Mouse (Mus musculus) hindbrain, embryonic 10.5 days (tissue): ENCODE results near the gene Copa. TPM values are rescaled to one million over a fixed set of nuclear protein-coding genes. Genes with fewer than 3 reads are reported as not detected.

Experiments used
- DNase-seq: peaks from one replicate; pipeline ENCODE4 v3.0.0-alpha.2; 2017; ENCODE audit warnings: low spot score
- H3K27ac ChIP-seq: fragments of 300-500 bp; sonication (generic); 2 replicates; pipeline ENCODE4 v1.5.1; 2016; ENCODE audit warnings: mild to moderate bottlenecking, moderate library complexity
- H3K27me3 ChIP-seq: fragments of 300-500 bp; sonication (generic); 2 replicates; pipeline ENCODE4 v1.6.1; 2016; ENCODE audit warnings: mild to moderate bottlenecking; ENCODE audit not compliant: poor library complexity, insufficient read depth, severe bottlenecking
- H3K36me3 ChIP-seq: fragments of 300-500 bp; sonication (generic); 2 replicates; pipeline ENCODE4 v1.6.1; 2016; ENCODE audit warnings: mild to moderate bottlenecking, moderate library complexity
- H3K4me1 ChIP-seq: fragments of 300-500 bp; sonication (generic); replicated peaks from 2 replicates; pipeline ENCODE4 v1.6.1; 2016; ENCODE audit warnings: mild to moderate bottlenecking
- H3K4me3 ChIP-seq: fragments of 300-500 bp; sonication (generic); 2 replicates; pipeline ENCODE4 v1.5.1; 2016; ENCODE audit warnings: mild to moderate bottlenecking, moderate library complexity
- H3K9me3 ChIP-seq: fragments of 300-500 bp; sonication (generic); 2 replicates; pipeline ENCODE4 v1.6.1; 2016; ENCODE audit warnings: mild to moderate bottlenecking, moderate library complexity
- WGBS: fragments of 180-500 bp; shearing (Covaris S2); methylation state at CpG from one replicate; pipeline ENCODE4 v1.1.7; 2016; 5-methylcytosine and 5-hydroxymethylcytosine counted together
- polyA plus RNA-seq: library from polyadenylated mRNA; unstranded; fragments of >200 nt; fragmentation: Nextera tagmentation; extraction: Ambion mirVana; gene quantifications from 2 replicates; pipeline ENCODE4 v1.2.1, GENCODE M21; 2016

The Copa gene
- polyA plus RNA-seq, result 173 and 187 TPM in 2 replicates

- WGBS, result under 1% methylated on average over 40 of the region's 40 CpGs
Measured at GRCm38 (mm10) chr1:172082101-172082898, at the start of gene Copa, which contains the start of gene Ncstn. Gene Copa, plus strand, starts transcription at chr1:172082529. Gene Ncstn, minus strand, starts transcription at chr1:172082795.

GRCm38 (mm10) chr1:172046410-172046809, 35.9 kb upstream of the Copa start:
- 80% methylated on average over 8 of the region's 8 CpGs for WGBS
- Histone ChIP-seq H3K27ac (peak overlapping the region; percentile 92; the same call in 1 of the 2 replicates), H3K27me3 (peaks cover 13% of the 10 kb centered on the region; the same call in 1 of the 2 replicates)

More at GRCm38 (mm10) chr1:172082101-172082898, at the start of gene Copa, which contains the start of gene Ncstn:
- H3K4me3 ChIP-seq, result peak within 1 kb of the TSS; percentile 77
- DNase-seq, result peak; percentile 95
- no peaks in the 10 kb centered on the region for H3K9me3 ChIP-seq
- peak within 1 kb of the TSS; percentile 95 for H3K27ac ChIP-seq
- peaks cover 35% of the 10 kb centered on the region for H3K36me3 ChIP-seq
- H3K4me1 ChIP-seq, result peaks cover 28% of the 10 kb centered on the region
- no peaks in the 10 kb centered on the region for H3K27me3 ChIP-seq

GRCm38 (mm10) chr1:172046938-172047337, 35.4 kb upstream of the Copa start:
- Histone ChIP-seq H3K4me3 (no peak overlapping the region), H3K27me3 (peaks cover 17% of the 10 kb centered on the region; the same call in 1 of the 2 replicates), H3K27ac (peak overlapping the region; percentile 92), H3K4me1 (peaks cover 43% of the 10 kb centered on the region), H3K9me3 (no peaks in the 10 kb centered on the region), H3K36me3 (no peaks in the 10 kb centered on the region)
- 14% methylated on average over 5 of the region's 5 CpGs for WGBS
- peak; percentile 86 for DNase-seq

More at GRCm38 (mm10) chr1:172046410-172046809, 35.9 kb upstream of the Copa start:
- H3K9me3 ChIP-seq, result no peaks in the 10 kb centered on the region
- no peak for DNase-seq
- no peak overlapping the region for H3K4me3 ChIP-seq
- no peaks in the 10 kb centered on the region for H3K36me3 ChIP-seq
- peaks cover 43% of the 10 kb centered on the region for H3K4me1 ChIP-seq

- H3K27me3 ChIP-seq, result peaks cover 30% of the 10 kb centered on the region
- peak overlapping the region; percentile 29 for H3K4me3 ChIP-seq
- DNase-seq, result no peak
Measured at GRCm38 (mm10) chr1:172048241-172048734, 34.0 kb upstream of the Copa start.

GRCm38 (mm10) chr1:172049131-172049782, 33.1 kb upstream of the Copa start:
- WGBS, result 14% methylated on average over 13 of the region's 13 CpGs

More at GRCm38 (mm10) chr1:172048241-172048734, 34.0 kb upstream of the Copa start:
- 17% methylated on average over 6 of the region's 6 CpGs for WGBS
- Histone ChIP-seq H3K4me1 (peaks cover 52% of the 10 kb centered on the region), H3K9me3 (no peaks in the 10 kb centered on the region), H3K36me3 (no peaks in the 10 kb centered on the region), H3K27ac (peak overlapping the region; percentile 92)

GRCm38 (mm10) chr1:172052766-172053279, 29.5 kb upstream of the Copa start:
- Histone ChIP-seq H3K4me1 (peaks cover 69% of the 10 kb centered on the region), H3K9me3 (no peaks in the 10 kb centered on the region), H3K27ac (peak overlapping the region; percentile 86), H3K36me3 (peaks cover 10% of the 10 kb centered on the region), H3K4me3 (peak overlapping the region; percentile 59), H3K27me3 (peaks cover 52% of the 10 kb centered on the region)
- WGBS, result 5% methylated on average over 10 of the region's 10 CpGs
- no peak for DNase-seq

More at GRCm38 (mm10) chr1:172049131-172049782, 33.1 kb upstream of the Copa start:
- peaks cover 39% of the 10 kb centered on the region for H3K27me3 ChIP-seq
- H3K9me3 ChIP-seq, result no peaks in the 10 kb centered on the region
- H3K4me3 ChIP-seq, result peak overlapping the region; percentile 29
- H3K27ac ChIP-seq, result peak overlapping the region; percentile 92
- DNase-seq, result peak; percentile 84
- H3K36me3 ChIP-seq, result peaks cover 9% of the 10 kb centered on the region
- H3K4me1 ChIP-seq, result peaks cover 62% of the 10 kb centered on the region

GRCm38 (mm10) chr1:172053541-172054440, 28.5 kb upstream of the Copa start:
- H3K36me3 ChIP-seq, result peaks cover 10% of the 10 kb centered on the region
- H3K4me1 ChIP-seq, result peaks cover 69% of the 10 kb centered on the region
- peak overlapping the region; percentile 86 for H3K27ac ChIP-seq
- WGBS, result 3% methylated on average over 42 of the region's 42 CpGs
- DNase-seq, result no peak
- H3K4me3 ChIP-seq, result peak overlapping the region; percentile 59
- no peaks in the 10 kb centered on the region for H3K9me3 ChIP-seq
- peaks cover 52% of the 10 kb centered on the region for H3K27me3 ChIP-seq

- H3K36me3 ChIP-seq, result peaks cover 10% of the 10 kb centered on the region
- H3K27me3 ChIP-seq, result peaks cover 52% of the 10 kb centered on the region
- H3K9me3 ChIP-seq, result no peaks in the 10 kb centered on the region
- DNase-seq, result no peak
- H3K27ac ChIP-seq, result peak overlapping the region; percentile 88
- peak overlapping the region; percentile 59 for H3K4me3 ChIP-seq
- 71% methylated on average over 4 of the region's 4 CpGs for WGBS
- peaks cover 77% of the 10 kb centered on the region for H3K4me1 ChIP-seq
Measured at GRCm38 (mm10) chr1:172056251-172056650, 26.1 kb upstream of the Copa start.

- peaks cover 10% of the 10 kb centered on the region for H3K36me3 ChIP-seq
- no peaks in the 10 kb centered on the region for H3K9me3 ChIP-seq
- WGBS, result 13% methylated on average over 2 of the region's 2 CpGs
- H3K27ac ChIP-seq, result peak within 1 kb of the TSS; percentile 88
- H3K27me3 ChIP-seq, result peaks cover 43% of the 10 kb centered on the region
- peak; percentile 73 for DNase-seq
- peaks cover 87% of the 10 kb centered on the region for H3K4me1 ChIP-seq
- H3K4me3 ChIP-seq, result peak within 1 kb of the TSS; percentile 59
Measured at GRCm38 (mm10) chr1:172057491-172057921, 24.8 kb upstream of the Copa start, which contains the start of gene Nhlh1. Gene Nhlh1, minus strand, starts transcription at chr1:172057573.

GRCm38 (mm10) chr1:172058321-172058720, 24.0 kb upstream of the Copa start:
- Histone ChIP-seq H3K4me3 (peak overlapping the region; percentile 59), H3K36me3 (peaks cover 10% of the 10 kb centered on the region), H3K27ac (peak overlapping the region; percentile 88), H3K27me3 (peaks cover 35% of the 10 kb centered on the region), H3K9me3 (no peaks in the 10 kb centered on the region), H3K4me1 (peaks cover 82% of the 10 kb centered on the region)
- DNase-seq, result no peak
- 69% methylated on average over 6 of the region's 6 CpGs for WGBS

- H3K27me3 ChIP-seq, result peaks cover 30% of the 10 kb centered on the region
- H3K27ac ChIP-seq, result peak overlapping the region; percentile 88
- DNase-seq, result no peak
- no peaks in the 10 kb centered on the region for H3K9me3 ChIP-seq
- H3K4me1 ChIP-seq, result peaks cover 82% of the 10 kb centered on the region
- no peak overlapping the region for H3K4me3 ChIP-seq
- H3K36me3 ChIP-seq, result peaks cover 6% of the 10 kb centered on the region
- 60% methylated on average over 7 of the region's 7 CpGs for WGBS
Measured at GRCm38 (mm10) chr1:172058874-172059273, 23.5 kb upstream of the Copa start.
